Mouse (Mus musculus) midbrain, embryonic 12.5 days (tissue): ENCODE data around the gene Nwd2. TPM values are rescaled to one million over a fixed set of nuclear protein-coding genes. Genes with fewer than 3 reads are reported as not detected.

Experiments used
- ATAC-seq: fragments of 200-750 bp; cut with Nextera tagmentation; 2 replicates; pipeline ENCODE4 v1.8.0; 2017; ENCODE audit warnings: low read depth, moderate TSS enrichment, moderate library complexity; ENCODE audit not compliant: low FRiP score
- H3K27ac ChIP-seq: fragments of 300-500 bp; sonication (generic); replicated peaks from 2 replicates; pipeline ENCODE4 v1.5.1; 2016; ENCODE audit warnings: mild to moderate bottlenecking
- H3K27me3 ChIP-seq: fragments of 300-500 bp; sonication (generic); 2 replicates; pipeline ENCODE4 v1.6.1; 2016; ENCODE audit warnings: mild to moderate bottlenecking
- H3K36me3 ChIP-seq: fragments of 300-500 bp; sonication (generic); 2 replicates; pipeline ENCODE4 v1.6.1; 2016
- H3K4me1 ChIP-seq: fragments of 300-500 bp; sonication (generic); 2 replicates; pipeline ENCODE4 v1.6.1; 2016
- H3K4me2 ChIP-seq: fragments of 300-500 bp; sonication (generic); replicated peaks from 2 replicates; pipeline ENCODE4 v1.6.1; 2016; ENCODE audit warnings: mild to moderate bottlenecking, moderate library complexity
- H3K4me3 ChIP-seq: fragments of 300-500 bp; sonication (generic); 2 replicates; pipeline ENCODE4 v1.5.1; 2016; ENCODE audit warnings: mild to moderate bottlenecking
- H3K9ac ChIP-seq: fragments of 300-500 bp; sonication (generic); replicated peaks from 2 replicates; pipeline ENCODE4 v1.6.1; 2016; ENCODE audit warnings: mild to moderate bottlenecking, moderate library complexity
- H3K9me3 ChIP-seq: fragments of 300-500 bp; sonication (generic); 2 replicates; pipeline ENCODE4 v1.6.1; 2016; ENCODE audit warnings: mild to moderate bottlenecking
- whole genome bisulfite sequencing: fragments of 180-500 bp; shearing (Covaris S2); methylation state at CpG from one replicate; pipeline ENCODE4 v1.1.7; 2016; 5-methylcytosine and 5-hydroxymethylcytosine counted together
- polyA plus RNA-seq: library from polyadenylated mRNA; unstranded; fragments of >200 nt; fragmentation: Nextera tagmentation; extraction: Ambion mirVana; gene quantifications from 2 replicates; pipeline ENCODE4 v1.2.1, GENCODE M21; 2016

Nwd2 gene
- polyA plus RNA-seq, 1 experiment from 2014 or later: 1.8 TPM

DNA sequence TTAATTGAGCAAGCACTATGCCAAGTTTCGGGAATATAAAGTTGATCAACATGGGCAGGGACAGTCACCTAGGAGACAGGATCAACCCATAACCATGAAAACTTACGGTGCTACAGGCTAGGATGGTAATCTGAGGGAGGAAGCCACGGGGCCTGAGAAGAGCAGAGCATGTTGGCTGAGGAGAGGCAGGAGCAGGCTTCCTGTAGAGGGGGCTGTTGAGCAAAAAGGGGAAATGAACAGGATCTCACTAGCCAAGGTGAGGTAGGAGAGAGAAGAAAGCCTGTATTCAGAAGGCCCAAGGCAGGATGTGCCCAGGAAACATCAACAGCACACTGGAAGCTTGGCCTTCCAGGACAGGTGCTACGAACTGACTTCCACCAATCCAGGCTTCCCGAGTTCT lies 172.3 kb downstream of the Nwd2 start:
- no peak overlapping the region for H3K27ac ChIP-seq

DNA sequence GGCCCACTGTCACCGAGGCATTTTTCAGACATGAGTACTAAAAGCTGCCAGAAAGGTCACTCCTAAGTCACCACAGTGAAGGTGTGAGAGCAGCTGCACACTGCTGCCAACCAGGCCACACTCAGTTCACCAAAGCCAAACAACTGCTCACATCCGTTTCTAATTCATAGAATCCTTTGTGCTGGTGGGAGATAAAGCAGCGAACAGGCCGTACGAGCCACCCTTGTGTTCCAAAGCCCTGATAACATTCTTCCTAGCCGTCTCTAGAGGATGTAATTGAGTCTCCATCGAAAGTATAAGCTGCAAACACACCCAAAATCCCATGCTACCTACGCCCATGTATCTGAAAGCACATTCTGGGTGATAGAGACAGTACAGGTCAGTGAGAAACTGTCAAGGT lies 173.0 kb downstream of the Nwd2 start:
- WGBS: 82% methylated on average over 8 of the region's 8 CpGs
- H3K4me2 ChIP-seq: no peak overlapping the region

More for the DNA sequence above, 172.3 kb downstream of the Nwd2 start:
- WGBS: 88% methylated on average over 5 of the region's 5 CpGs
- Histone ChIP-seq H3K4me2 (no peak overlapping the region), H3K9ac (no peak overlapping the region), H3K4me1 (no peaks in the 10 kb centered on the region), H3K9me3 (no peaks in the 10 kb centered on the region), H3K36me3 (no peaks in the 10 kb centered on the region), H3K27me3 (no peaks in the 10 kb centered on the region), H3K4me3 (no peak overlapping the region)
- no peak for ATAC-seq

DNA sequence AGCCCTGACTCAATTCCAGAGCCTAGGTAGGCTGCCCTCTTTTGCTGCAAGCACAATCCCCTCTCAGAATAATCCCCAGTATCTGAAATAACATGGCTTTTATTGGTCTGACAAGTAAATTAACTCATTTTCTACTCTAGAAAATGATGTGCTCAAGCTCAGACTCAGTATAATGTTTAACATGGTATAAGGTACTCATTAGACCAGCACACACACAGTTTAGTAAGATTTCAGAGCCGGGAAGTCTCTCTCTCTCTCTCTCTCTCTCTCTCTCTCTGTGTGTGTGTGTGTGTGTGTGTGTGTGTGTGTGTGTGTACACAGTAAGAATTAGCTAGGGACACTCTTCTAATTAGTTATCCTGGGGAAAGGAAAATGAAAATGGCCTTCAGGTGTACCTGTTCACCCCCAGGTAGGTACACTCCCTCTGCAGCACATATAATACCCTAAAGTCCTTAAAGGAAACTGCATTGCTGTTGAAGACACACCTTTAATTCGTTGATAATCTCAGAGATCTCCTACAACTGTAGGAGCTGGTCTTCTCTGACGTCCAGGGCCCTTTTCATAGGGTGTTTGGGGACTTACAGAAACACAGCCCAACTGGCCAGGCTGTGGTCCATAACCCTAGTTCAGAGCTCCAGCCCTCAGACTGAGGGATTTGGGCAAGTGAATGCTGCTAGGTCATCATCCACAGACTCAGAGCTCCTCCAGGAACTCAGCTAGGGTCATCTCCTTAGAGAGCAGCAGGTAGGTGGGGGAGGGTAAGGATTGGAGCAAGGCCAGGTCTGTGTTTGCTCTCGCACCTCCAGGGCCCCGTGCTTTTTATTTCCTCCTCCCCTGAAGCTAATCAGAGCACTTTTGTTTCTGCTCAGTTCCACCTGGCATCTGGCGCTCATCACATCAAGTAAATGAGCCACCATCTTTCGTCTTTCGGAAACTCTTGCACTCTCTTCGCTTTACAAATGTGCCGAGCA lies 174.7 kb downstream of the Nwd2 start:
- Histone ChIP-seq H3K4me3 (no peak overlapping the region), H3K27ac (no peak overlapping the region), H3K27me3 (no peaks in the 10 kb centered on the region), H3K4me1 (no peaks in the 10 kb centered on the region), H3K9me3 (no peaks in the 10 kb centered on the region), H3K9ac (no peak overlapping the region), H3K36me3 (no peaks in the 10 kb centered on the region), H3K4me2 (no peak overlapping the region)
- no peak for ATAC-seq
- WGBS: 83% methylated on average over 10 of the region's 10 CpGs

More for the DNA sequence above, 173.0 kb downstream of the Nwd2 start:
- H3K4me1 ChIP-seq: no peaks in the 10 kb centered on the region
- H3K27me3 ChIP-seq: no peaks in the 10 kb centered on the region
- H3K27ac ChIP-seq: no peak overlapping the region
- no peaks in the 10 kb centered on the region for H3K9me3 ChIP-seq
- no peak overlapping the region for H3K4me3 ChIP-seq
- no peak overlapping the region for H3K9ac ChIP-seq
- no peaks in the 10 kb centered on the region for H3K36me3 ChIP-seq
- ATAC-seq: no peak

DNA sequence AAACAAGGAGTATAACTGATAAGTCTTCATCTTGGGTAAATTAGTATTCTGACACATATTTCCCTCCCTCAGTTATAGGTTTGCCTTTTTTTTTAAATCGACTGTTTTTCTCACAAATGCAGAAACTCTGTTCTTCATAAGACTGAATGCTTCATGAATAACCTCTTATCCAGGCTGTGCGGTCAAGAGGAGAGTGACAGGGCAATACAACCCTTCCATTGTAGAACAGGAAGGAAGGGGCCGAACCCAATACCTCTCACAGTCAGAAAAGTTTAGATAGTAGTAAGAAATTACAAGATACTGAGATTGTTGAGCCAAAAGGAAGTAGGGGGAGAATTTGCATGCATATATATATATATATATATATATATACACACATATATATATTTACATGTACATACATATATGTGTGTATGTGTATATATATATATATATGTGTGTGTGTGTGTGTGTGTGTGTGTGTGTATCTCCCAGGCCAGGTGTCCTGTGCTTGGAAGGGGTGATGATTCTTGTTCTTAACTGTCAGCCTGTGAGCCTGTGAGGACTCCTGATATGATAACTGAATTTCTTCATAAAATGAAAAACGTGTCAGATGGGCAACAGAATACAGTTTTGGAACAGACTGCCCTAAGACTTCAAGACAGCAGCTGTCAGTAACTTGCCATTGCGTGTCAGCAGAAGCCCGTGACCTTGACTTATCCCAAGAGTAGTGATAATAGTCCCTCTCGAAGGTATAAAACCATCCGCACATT lies 175.9 kb downstream of the Nwd2 start:
- no peak overlapping the region for H3K27ac ChIP-seq
- no peaks in the 10 kb centered on the region for H3K36me3 ChIP-seq
- H3K9ac ChIP-seq: no peak overlapping the region
- H3K4me2 ChIP-seq: no peak overlapping the region
- ATAC-seq: no peak
- no peak overlapping the region for H3K4me3 ChIP-seq
- H3K4me1 ChIP-seq: no peaks in the 10 kb centered on the region
- no peaks in the 10 kb centered on the region for H3K27me3 ChIP-seq
- WGBS: 90% methylated on average over 8 of the region's 8 CpGs
- H3K9me3 ChIP-seq: no peaks in the 10 kb centered on the region

- no peak overlapping the region for H3K4me2 ChIP-seq
- H3K9ac ChIP-seq: no peak overlapping the region
- no peak for ATAC-seq
- no peaks in the 10 kb centered on the region for H3K4me1 ChIP-seq
- H3K27ac ChIP-seq: no peak overlapping the region
- H3K36me3 ChIP-seq: no peaks in the 10 kb centered on the region
- 81% methylated on average over 5 of the region's 5 CpGs for WGBS
- H3K4me3 ChIP-seq: no peak overlapping the region
- H3K9me3 ChIP-seq: no peaks in the 10 kb centered on the region
- H3K27me3 ChIP-seq: no peaks in the 10 kb centered on the region
Measured at GRCm38 (mm10) chr5:63825881-63826280, 177.0 kb downstream of the Nwd2 start.

DNA sequence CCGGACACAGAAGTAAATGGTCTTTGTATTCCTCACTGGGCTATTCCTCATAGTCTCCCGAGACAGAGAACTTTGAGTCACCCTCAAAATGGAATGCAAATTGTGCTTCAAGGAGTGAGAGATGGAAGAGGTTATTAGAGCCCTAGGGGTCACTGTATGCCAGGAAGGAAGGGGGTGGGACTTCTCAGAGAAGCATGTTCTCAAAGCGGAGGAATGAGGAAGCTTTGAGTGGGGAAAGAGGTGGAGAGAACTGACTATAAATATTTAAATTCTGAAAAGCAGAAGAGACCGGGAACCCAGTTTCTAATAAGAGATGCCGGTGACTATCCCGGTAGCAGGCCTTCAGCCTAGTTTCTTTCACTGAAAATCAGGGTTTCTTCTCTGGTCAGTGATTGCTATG lies 178.1 kb downstream of the Nwd2 start:
- H3K9ac ChIP-seq: no peak overlapping the region
- H3K36me3 ChIP-seq: no peaks in the 10 kb centered on the region
- no peaks in the 10 kb centered on the region for H3K9me3 ChIP-seq
- ATAC-seq: no peak
- 80% methylated on average over 6 of the region's 6 CpGs for WGBS
- H3K27me3 ChIP-seq: no peaks in the 10 kb centered on the region
- H3K4me1 ChIP-seq: no peaks in the 10 kb centered on the region
- no peak overlapping the region for H3K4me3 ChIP-seq
- H3K27ac ChIP-seq: no peak overlapping the region
- no peak overlapping the region for H3K4me2 ChIP-seq

DNA sequence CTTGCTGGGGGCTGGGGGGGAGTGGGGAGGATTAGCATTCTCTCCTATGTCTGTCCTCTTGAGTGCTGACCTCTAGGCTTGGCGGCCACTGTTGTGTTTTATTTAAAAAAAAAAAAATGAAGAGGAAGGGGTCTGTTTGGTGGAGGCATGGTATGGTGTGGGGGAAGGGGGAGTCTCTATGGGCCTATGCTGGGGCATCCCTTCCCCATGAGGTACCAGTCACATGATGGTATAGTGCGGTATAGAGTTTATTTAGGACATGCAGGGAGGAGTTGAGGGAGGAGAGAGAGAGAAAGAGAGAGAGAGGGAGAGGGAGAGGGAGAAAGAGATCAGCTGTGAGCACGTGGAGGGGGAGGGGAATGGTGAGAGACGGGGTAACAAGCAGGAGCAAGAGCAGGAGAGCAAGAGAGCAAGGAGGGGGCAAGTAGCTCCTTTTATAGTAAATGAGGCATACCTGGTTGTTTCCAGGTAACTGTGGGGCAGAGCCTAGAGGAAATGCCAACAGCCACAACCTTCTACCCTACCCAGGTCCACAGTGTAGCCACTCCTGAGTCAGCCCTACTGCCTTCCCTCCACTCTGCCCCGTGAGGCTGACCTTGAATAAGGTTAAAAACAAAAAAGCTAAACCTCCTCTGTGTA lies 178.6 kb downstream of the Nwd2 start:
- Histone ChIP-seq H3K9me3 (no peaks in the 10 kb centered on the region), H3K4me3 (no peak overlapping the region), H3K4me1 (no peaks in the 10 kb centered on the region), H3K27me3 (no peaks in the 10 kb centered on the region), H3K27ac (no peak overlapping the region), H3K9ac (no peak overlapping the region), H3K36me3 (no peaks in the 10 kb centered on the region), H3K4me2 (no peak overlapping the region)
- 61% methylated on average over 5 of the region's 5 CpGs for WGBS
- ATAC-seq: no peak

- Histone ChIP-seq H3K27ac (no peak overlapping the region), H3K27me3 (no peaks in the 10 kb centered on the region), H3K4me1 (no peaks in the 10 kb centered on the region), H3K4me2 (no peak overlapping the region), H3K36me3 (no peaks in the 10 kb centered on the region), H3K9ac (no peak overlapping the region), H3K9me3 (no peaks in the 10 kb centered on the region), H3K4me3 (no peak overlapping the region)
- no peak for ATAC-seq
- 89% methylated on average over 10 of the region's 10 CpGs for WGBS
Measured at GRCm38 (mm10) chr5:63828380-63829185, 179.7 kb downstream of the Nwd2 start.

DNA sequence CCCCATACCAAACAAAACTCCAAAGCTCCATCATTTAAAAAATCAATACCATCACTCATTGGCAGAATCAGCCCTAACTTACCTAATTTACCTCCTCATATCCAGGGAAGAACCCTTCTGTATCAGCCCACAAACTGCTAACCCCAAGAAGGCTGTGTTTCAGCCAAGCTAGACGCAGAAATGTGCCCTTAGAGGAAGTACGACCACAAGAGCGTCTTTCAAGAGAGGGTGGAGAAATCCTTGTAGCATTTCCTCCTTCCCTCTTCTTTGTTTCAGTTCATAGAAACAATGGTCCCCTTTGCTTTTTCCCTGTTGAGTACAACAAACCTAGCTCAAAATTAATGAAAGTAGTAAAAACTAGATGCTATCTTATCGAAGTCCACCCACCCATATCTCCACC lies 182.2 kb downstream of the Nwd2 start:
- H3K27me3 ChIP-seq: no peaks in the 10 kb centered on the region
- H3K4me1 ChIP-seq: no peaks in the 10 kb centered on the region
- no peak overlapping the region for H3K4me2 ChIP-seq
- no peak for ATAC-seq
- 91% methylated on average over 4 of the region's 4 CpGs for WGBS
- no peaks in the 10 kb centered on the region for H3K9me3 ChIP-seq
- H3K27ac ChIP-seq: no peak overlapping the region
- H3K36me3 ChIP-seq: no peaks in the 10 kb centered on the region
- H3K9ac ChIP-seq: no peak overlapping the region
- no peak overlapping the region for H3K4me3 ChIP-seq

DNA sequence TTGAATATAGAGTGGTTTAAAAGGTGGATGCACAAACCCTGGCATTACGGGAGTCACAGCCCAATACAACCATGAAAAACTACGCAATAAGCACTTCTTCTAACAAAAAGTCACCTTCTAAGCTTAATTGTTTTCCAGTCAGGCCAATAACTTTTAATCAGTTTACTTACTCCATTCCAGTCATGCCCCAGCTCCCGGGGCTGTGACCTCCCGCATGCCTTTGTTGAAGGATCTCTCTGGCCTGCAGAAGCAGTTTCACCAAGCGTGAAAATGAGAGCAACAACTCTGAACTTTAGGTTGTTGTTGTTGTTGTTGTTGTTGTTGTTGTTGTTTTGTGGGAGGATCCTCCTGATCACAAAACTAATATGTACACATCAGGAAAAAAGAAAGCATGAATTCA lies 185.1 kb downstream of the Nwd2 start:
- Histone ChIP-seq H3K4me1 (no peaks in the 10 kb centered on the region), H3K9ac (no peak overlapping the region), H3K4me3 (no peak overlapping the region), H3K36me3 (no peaks in the 10 kb centered on the region), H3K4me2 (no peak overlapping the region), H3K9me3 (no peaks in the 10 kb centered on the region), H3K27ac (no peak overlapping the region), H3K27me3 (no peaks in the 10 kb centered on the region)
- no peak for ATAC-seq
- WGBS: 38% methylated on average over 5 of the region's 5 CpGs

- H3K9ac ChIP-seq: no peak overlapping the region
- no peak for ATAC-seq
- no peaks in the 10 kb centered on the region for H3K9me3 ChIP-seq
- H3K4me2 ChIP-seq: no peak overlapping the region
- H3K36me3 ChIP-seq: no peaks in the 10 kb centered on the region
- no peak overlapping the region for H3K4me3 ChIP-seq
- H3K27me3 ChIP-seq: no peaks in the 10 kb centered on the region
- H3K27ac ChIP-seq: no peak overlapping the region
- no peaks in the 10 kb centered on the region for H3K4me1 ChIP-seq
- WGBS: 60% methylated on average over 3 of the region's 3 CpGs
Measured at GRCm38 (mm10) chr5:63834435-63834834, 185.5 kb downstream of the Nwd2 start.
